Mouse (Mus musculus) gastrocnemius, postnatal 10 days (tissue): ENCODE measurements around the gene Gstm2. TPM values are rescaled to one million over a fixed set of nuclear protein-coding genes. Genes with fewer than 3 reads are reported as not detected.
"Not testable (repeated sequence)": the region's sequence is repeated elsewhere in the genome, so short reads cannot be mapped to it uniquely, and the experiment has no call there.

Experiments used
- DNase-seq: peaks from one replicate; pipeline ENCODE4 v3.0.0; 2021; ENCODE audit warnings: mixed read lengths
- total RNA-seq, 2 experiments: library from RNA; stranded (reverse); gene quantifications; 2 replicates each; pipeline ENCODE4 v1.2.3; 2021

Gene Gstm2
- total RNA-seq, 2 experiments from 2014 or later = 33.3 to 39.0 TPM

DNA sequence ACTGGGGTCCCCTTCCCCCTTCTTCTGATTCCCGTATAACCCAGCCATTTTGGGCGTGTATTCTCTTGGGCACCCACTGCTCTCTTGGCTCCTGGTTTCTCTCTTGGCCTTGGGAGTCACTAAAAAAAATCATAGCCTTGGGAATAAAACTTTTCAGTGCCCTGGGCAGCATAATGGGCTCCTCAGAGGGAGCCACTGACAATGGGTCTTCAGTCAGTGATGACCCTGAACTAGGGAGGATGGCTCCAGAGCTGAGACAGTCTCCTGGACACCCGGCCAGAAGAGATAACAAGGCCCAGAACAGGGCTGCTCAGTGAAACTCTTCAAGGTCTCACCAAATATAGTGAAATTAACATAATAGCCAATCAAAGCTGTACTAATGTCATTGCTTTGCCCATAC, 12.3 kb upstream of the Gstm2 start:
- no peak for DNase-seq

DNA sequence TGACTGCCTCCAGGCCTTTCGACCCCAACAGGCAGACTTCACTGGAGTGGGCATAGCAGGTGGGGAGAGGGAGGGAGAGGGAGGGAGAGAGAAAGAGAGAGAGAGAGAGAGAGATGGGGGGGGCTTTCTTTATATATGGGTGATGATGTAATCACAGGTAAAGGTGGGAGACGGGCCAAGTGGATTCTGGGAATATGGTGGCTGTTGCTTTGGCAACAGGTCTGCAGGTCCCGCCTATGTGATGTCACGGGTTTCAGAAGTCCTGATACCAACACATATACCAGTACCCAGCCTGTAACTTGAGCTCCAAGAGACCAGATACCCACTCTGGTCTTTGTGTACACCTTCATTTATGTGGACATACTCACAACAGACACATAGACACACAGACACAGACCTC, 10.3 kb upstream of the Gstm2 start:
- DNase-seq = no peak

DNA sequence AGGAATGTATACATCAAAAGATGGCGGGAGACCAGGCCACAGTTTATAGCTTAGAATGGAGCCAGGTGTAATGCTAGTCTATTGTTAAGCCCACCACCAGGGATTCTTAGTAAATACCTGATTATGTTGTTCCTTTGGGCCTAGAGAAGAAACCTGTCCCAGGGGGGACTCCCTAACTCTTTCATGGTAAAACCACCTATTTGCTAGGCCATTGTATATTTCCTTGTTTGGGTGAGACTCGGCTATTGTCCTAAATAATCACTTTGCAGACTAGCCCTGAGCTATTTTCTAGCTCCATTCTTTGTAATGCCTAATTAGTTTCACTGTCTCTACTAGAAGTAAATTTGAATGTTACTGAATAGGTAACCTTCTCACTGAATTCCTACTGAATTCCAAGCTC, 9.7 kb upstream of the Gstm2 start:
- DNase-seq = not testable (repeated sequence)

DNA sequence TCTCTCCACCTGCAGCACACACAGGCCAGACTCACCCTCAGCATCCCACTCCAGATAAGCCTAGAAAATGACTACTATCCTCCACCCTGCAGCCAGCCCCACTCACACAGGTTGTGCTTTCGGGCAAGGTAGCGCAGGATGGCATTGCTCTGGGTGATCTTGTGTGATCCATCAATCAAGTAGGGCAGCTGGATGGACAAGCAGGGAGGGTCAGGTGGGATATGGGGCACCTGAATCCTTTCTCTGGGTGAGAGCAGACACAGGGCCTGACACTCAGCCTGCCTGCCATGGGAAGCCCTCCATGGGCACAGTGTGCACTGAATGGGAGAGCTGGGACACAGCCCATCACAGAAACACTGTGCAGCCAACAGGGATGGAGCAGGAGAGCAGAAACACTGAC, 1.1 kb downstream of the Gstm2 start:
- not testable (repeated sequence) for DNase-seq

DNA sequence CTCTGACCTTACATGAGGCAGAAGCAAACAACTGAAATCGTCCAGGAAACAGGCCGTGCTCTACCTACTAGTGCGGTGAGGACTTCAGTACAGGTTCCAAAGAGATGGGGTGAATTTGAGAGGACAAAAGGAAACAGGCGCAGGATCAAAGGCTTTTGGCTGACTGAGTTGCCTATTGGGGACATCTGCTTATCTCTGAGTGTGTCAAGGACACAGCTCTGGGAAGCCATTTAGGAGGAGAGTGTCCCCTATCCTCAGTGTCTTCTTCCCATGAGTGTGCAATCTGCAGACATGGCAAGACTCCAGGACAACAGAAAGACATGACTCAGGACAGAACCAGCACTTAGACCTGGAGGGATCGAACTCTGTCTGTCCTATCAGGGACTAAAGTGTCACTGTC, 1.8 kb downstream of the Gstm2 start:
- no peak for DNase-seq

DNA sequence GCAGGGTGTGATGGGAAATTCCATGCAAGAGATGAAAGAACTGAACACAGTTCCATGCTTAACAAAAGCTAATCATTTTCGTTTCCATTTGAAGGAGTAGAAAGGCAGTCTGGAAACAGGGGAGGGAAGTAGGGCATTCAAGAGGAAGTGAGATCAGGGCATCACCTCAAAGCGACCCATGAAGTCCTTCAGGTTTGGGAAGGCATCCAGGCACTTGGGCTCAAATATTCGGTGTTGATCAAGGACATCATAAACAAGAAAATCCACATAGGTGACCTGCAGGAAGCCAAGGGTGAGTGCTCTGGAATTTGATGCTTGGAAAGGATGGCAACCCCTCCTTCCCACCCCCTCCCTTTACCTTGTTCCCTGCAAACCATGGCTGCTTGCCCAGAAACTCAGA, 2.5 kb downstream of the Gstm2 start:
- DNase-seq = no peak

DNA sequence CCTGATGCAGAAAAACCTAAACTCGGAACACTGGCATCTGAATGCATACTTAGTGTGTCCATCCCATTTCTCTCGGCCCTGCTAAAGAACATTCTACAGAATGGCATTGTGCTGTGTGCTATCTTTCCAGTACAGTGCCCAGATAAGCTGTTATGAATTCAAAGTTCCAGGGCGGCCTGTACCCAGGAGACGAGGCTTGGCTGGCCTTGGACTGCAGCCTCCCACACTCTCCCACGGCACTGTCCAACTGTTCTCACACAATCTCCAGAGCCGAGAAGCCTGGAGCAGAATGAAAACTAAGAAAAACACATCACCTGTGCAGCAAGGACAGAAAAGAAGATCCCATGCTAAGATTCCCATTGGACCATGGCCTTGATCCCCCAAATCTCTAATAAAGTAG, 3.5 kb downstream of the Gstm2 start:
- DNase-seq = no peak

DNA sequence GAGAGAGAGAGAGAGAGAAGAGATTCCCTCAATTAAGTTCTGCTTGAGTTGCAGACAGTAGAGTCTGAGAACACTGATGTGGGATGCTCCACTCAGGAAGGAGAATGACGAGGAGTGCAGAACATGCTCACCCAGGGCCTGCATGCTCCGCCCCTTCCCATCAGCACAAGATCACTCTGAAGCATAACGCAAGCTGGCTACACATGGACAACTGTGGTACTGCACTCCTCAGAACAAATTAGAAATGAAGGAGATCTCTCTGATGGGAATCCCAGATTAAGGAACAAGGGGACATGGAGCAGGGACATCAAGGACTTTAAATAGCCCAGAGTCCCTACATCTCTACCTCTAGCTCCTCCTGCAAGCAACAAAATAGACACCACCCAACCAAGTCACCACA, 5.0 kb downstream of the Gstm2 start:
- no peak for DNase-seq

DNA sequence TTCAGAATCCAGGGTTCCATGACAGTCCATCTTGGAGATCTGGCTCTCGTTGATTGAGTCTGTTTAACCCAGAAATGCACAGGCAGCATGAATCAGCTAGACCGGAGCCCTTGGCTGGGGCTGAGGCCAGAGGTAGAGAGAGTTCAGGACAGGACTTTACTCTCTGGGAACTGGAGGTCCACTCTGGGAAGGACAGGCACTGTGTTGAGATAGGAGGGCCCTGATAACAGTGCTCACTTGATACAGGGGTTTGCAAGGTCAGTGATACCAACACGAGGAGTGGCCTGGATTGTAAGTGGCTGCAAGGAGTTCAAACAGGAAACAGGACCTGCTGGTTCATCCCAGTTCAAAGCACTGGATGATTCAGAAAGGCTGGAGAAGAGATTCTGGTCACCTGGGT, 8.6 kb downstream of the Gstm2 start:
- no peak for DNase-seq

DNA sequence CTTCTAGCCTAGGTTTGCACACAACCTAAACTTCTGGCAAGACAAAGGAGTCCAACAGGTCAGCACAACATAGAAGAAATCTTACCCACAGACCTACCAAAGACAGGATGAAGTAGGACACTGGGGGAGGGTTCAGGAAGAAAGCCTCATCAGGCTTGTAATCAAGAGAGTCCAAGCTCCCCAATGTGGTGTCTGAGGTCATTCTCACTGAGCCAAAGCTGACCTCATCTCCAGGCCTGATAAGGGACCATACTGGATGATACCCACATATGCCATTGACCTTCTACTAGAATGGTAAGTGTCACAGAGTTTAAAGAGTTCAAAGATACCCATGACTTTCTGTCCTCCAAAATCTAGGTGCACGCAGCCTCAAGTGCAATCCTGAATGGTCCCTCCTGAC, 12.0 kb downstream of the Gstm2 start:
- no peak for DNase-seq

DNA sequence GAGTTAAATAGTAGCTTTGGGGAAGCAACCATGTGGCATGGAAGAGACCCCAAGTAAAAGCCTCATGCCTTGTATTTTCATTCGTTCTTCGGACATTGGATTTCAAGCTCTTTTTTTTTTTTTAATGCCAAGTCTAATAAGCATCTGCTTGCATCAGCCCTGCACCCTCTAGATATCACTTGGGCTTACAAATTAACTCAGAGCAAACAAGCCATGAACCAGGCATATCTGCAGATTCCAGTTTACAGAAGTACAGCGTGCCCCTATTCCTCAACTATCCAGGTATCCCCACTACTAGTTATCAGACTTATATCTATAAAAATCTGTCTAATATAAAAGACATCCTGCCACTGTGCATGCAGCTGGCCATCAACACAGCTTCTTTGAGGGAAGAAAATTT, 14.2 kb downstream of the Gstm2 start:
- DNase-seq = no peak

DNA sequence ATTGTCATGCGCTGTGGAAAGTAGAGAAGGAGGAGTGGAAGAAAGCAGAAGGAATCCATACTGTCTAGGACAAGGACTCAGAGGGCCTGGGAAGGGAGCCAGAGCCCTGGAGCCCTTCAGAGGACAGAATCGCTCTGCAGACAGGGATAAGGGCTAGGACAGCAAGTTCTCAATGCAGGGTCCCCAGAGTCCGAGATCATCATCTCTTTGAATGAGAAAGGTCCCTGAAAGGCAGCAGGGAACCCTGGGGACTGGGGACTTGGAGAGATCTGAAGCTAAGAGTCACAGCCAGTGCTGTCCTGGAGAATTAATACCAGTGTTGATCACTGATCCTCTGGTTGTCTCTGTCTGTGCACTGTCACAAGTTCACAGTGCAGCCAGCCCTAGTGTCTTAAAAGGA, 15.2 kb downstream of the Gstm2 start:
- not testable (repeated sequence) for DNase-seq

DNA sequence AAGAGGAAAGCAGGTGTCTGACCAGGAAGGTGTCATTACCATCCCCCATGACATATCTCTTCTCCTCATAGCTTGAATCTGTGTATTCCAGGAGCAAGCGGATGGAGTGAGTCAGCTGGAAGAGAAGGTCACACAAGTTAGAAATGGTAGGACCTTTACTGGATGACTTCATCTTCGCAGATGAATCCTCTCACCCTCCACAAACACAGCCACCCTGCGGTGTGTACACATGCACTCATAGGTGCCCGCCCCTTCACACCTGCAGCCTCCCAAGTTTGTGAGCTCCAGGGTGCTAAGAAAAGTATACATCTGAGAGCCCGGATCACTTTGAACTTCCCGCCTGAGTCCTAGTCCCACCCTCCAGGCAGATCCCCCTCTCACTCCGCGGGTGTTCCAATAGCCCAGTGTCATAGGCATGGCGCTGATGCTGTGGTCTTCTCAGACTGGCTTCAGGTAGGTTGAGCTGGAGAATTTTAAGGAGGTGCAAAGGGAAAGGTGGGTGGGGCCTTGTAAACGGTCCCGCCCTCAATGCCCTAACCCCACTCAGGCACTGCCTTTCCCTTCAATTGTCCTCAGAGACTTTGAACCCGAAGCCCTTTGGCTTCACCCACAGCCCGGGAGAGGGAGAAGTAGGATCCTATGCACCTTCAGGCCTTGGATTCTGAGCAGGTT, 17.4 kb downstream of the Gstm2 start, which contains the start of gene Gstm3:
Gstm3 (minus strand) TSS at position 560 of the 672 bp plus-strand sequence.
- DNase-seq = no peak

DNA sequence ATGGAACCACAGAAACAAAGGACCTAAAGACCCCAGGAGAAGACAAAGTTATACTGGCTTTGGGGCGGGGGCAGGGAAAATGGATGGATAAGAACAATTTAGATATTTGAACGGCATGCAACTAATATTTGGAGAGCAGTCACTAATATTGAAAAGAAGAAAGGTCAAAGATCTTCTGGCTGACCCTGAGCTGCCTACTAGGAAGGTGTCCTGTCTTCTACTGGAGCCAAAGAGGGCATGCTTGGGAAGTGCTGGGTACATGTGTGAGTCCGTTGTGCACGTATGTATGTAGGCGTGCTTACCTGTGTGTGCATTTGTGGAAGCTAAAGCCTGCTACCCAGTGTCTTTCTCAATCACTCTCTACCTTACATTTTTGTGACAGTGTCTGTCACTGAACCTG, 19.6 kb downstream of the Gstm2 start:
- no peak for DNase-seq

DNA sequence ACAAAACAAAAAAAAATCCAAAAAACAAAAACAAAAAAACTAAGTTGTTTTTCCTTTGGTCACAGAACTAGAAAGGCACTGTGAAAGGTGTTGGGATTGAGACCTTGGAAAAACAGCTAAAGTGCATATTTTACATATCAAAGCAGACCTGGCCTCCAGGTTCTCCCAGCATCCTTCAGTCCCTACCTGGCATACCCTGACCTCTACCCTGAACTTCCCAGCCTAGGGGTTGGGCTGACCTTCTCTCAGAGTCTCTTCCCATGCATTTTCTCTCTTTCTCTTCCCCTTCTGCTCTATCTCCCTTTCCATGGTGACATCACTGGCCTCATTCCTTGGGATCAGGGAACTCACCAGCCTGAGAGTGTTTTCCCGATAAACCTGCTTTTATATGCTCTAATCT, 20.7 kb downstream of the Gstm2 start:
- no peak for DNase-seq

DNA sequence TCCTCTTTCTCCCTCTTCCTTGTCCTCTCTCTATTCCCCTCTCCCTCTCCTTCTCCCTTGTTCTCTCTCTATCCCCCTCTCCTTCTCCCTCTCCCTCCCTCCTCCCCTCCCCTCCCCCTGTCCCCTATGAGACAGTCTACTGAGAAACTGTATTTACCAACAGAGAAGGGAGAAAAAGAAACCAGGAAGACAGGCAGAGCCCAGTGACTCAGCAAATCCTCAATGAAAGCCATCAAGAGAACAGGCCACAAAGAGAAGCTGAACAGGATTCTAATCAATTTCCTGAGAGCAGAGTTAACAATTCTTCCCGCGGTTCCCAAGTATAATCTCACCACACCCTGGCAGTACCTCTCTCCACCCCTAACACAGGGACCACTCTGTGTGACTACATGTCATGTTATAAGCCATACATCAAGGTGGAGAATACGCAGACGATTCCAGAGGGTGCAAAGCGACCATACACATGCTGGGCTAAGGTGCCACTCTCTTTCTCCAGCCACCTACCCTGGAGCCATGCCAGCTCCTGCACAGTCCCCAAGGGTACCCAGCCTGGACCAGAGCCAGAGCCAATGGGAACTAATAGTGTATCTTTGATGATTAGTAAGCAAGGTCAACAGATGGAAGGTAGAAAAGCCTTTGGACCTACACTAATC, 21.5 kb downstream of the Gstm2 start:
- DNase-seq = no peak

DNA sequence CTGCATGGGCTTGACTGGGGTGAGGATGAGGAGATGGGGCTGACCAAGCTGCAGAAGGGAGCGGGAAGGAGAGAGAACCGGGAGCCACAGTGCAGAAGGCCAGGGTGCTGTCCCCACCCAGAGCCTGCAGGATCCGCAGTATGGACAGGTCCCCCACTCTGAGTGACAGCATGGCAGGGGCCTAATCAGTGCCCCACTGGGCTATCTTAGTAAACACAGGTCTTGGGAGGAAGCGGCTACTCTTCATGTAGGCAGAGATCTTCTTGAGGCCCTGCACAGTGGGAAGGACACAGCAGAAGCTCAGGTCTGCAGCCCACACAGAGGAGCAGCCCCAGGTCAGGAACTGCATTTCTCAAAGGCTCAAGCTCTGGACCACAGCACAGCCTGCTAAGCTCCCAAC, 22.2 kb downstream of the Gstm2 start:
- no peak for DNase-seq

DNA sequence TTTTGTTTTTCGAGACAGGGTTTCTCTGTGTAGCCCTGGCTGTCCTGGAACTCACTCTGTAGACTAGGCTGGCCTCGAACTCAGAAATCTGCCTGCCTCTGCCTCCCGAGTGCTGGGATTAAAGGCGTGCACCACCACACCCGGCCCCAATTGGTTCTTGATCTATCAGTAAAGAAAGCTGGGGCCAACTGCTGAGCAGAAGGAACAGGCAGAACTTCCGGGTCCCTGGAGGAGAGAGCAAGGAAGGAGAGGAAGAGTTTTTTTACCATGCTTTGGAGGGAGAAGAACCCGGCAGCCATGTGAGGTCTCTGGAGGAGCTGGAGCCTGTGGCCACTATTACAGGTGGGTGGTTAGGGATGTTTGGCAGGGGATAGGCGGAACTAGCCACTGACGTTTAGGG, 31.0 kb downstream of the Gstm2 start:
- DNase-seq = not testable (repeated sequence)

DNA sequence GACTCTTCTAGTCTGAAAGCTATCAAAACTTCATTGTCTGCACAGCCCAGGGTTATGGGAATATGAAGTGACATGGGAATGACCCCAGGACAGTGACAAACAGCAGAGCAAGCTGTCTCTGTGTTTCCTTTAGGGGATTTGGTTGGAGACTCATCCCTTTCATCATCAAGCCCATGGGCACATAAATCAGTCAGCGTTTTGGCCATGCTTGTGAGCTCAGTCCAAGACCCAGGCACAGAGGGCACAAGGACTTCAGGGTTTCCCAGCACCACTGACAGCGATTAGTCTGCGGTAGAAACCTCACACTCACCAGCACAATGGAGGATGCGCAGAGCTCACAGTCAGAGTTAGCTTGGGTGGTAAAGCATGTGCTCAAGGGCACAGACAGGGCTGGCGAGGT, 32.3 kb downstream of the Gstm2 start:
- no peak for DNase-seq

DNA sequence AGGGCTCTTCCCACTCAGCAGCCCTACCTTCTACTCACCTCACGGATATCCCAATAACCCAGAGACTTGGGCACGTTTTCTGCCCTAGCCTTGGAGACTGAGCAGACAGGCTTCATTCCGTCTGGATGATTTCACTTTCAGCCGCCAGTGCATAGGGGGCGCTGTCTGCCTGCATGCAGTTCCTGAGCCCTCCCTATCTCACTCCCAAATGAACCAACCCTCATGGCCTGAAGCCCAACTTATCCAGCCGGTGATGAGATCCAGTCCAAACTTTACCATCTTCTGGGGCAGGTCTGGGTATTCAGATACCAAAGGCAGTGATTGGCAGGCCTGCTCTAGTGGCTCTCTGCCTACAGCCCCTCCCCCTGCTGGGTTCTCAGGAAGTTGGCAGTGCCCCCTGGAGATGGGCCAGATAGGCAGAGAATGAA, 32.9 kb downstream of the Gstm2 start:
- peak; percentile 82 for DNase-seq

DNA sequence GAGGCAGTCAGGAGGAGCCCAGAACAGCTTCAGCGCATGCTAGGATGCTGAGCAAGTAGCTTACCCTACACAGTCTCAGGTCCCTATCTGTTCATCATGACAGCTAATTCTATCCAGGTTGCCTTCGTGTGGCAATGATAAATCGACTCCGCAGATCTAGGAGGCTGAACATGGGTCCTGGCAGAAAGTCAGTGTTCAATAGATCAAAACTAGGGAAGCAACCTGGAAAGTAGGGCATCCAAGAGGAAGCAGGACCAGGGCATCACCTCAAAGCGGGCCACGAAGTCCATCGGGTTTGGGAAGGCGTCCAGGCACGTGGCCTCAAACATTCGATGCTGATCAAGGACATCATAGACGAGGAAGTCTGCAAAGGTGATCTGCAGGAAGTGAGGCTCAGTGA, 35.7 kb downstream of the Gstm2 start:
- no peak for DNase-seq

DNA sequence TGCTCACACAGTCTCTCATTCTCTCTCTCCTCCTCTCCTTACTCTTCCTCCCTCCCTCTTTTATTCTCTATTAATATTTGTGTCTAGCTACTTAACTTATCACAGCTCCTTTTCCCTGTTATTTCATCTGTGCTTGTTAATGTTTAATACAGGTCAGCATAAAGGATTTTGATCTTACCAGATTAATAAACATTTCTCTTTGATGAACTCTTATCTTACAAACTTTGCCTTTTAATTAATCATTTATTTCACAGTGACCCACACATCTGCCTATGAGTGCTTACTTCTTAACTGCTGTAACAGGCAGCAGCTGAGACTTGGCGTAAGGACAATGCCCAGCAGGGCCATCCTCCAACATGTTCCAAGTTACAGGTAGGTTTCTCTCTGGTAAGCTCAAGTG, 36.8 kb downstream of the Gstm2 start:
- not testable (repeated sequence) for DNase-seq

DNA sequence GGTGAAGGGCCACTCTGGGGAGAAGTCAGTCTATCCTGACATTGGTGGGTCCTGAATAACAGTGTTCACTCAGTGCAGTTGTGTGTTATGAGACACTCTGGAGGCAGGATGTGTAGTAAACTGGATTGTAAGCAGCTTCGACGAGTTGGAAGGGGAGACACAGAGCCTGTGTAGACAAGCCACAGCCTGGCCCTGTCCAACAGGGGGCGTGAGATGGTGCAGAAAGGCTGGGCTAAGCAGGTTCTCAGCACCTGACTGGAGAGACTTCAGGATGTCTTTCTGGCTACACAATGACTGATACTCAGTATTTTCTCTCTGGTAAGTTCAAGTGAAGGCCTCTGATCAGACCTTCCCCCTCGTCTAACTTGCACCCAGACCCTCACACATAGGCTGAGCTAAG, 40.5 kb downstream of the Gstm2 start:
- DNase-seq = no peak

DNA sequence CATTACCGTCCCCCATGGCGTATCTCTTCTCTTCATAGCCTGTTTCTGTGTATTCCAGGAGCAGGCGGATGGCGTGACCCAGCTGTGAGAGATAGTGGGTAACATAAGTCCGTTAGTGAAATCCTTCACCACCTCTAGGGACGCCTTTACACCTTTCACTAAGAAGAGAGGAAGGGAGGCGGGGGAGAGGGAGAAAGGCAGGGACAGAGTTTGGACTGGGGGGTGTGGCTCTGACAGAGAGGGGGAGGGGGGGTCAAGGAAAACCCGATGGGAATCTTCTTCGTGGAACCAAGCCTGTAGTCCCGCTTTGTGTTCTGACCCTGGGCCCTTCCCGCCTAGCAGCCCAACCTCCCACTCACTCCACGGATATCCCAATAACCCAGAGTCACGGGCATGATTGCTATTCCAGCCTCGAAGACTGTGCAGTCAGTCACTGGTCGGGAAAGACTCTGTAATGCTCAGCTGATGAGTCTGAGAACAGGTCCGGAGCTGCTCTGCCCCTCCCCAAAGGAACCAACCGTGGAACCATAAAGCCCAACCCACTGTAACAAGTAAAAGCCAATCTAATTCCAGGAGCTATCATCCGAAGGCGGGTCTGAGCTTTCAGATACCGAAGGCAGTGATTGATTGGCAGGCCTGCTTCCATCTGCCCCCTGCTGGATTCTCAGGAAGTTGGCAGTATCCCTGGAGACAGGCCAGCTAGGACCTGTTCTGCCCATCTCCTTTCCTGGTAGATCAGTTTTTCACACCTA, 42.8 kb downstream of the Gstm2 start, which contains the start of gene Gstm6:
Gstm6 (minus strand) TSS at position 511 of the 752 bp plus-strand sequence.
- DNase-seq = no peak
